Mouse (Mus musculus): ENCODE measurements around the gene Car8.

DNA sequence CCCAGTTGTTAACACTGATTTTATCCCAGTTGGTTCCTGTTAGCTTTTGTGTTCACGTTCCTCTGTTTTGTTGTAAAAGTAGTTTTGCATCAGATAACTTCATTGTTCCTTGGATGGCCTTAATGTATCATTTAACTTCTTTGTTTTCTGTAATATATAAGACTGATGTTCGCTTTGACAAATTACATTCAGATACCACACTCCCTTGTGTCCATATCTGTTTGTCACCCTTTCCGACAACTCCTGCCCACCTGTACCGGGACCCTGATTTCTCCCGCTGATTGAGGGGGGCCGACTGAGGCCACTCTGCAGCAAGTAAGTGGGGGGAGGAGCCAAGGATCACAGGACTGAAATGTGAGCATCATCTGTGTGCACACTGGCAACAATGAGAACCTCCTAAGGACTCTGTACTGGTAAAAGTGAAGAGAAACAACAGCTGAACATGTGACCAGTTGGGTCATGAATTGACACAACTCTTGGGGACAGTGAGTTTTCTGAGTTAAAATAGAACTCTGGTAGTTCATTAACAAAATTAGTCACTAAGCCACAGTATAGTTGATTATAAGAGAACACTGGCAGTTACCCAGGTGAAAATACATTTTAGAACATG lies 84.1 kb downstream of the Car8 start:
- TF ChIP-seq POLR2A (IDR thresholded peaks at IDR 0.05; ENCODE audit: borderline replicate concordance, insufficient read depth, low read length) (no peak), CTCF (IDR thresholded peaks at IDR 0.05; ENCODE audit: borderline replicate concordance, insufficient read depth, low read depth, low read length) (no peak)

All from cerebellum, adult 2 months (tissue).